Mouse (Mus musculus) fat pad, adult 2 months (tissue): ENCODE data around the gene Cldn7.
"Not testable (repeated sequence)": the region's sequence is repeated elsewhere in the genome, so short reads cannot be mapped to it uniquely, and the experiment has no call there.

ENCODE experiments used
- DNase-seq: peaks from one replicate; pipeline ENCODE4 v3.0.0-alpha.2; 2011; ENCODE audit warnings: low read depth, low spot score; ENCODE audit errors: extremely low read depth

Cldn7 gene

DNA sequence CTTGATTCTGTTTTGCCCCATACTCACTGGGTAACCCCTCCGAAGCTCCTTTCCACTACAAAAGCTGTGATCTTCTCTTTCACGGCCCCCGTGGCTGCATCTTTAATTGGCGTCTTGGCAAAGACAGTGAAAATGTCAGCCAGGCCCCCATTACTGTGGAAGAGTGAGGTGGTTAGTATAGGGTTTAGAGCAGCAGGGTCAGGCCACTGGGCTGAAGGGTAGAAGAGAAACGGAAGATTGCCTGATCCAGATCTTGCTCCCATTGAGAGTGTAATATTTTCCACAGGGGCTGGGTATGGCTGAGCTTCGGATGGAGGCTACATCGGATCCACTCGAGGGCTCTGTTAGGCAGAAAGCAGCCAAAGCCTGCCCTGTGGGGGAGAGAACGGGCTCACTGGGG is 48.4 kb downstream of the Cldn7 start:
- DNase-seq, result no peak

- no peak for DNase-seq
These were observed 48.8 kb downstream of the Cldn7 start for GRCm38 (mm10) chr11:70013408-70013807.

DNA sequence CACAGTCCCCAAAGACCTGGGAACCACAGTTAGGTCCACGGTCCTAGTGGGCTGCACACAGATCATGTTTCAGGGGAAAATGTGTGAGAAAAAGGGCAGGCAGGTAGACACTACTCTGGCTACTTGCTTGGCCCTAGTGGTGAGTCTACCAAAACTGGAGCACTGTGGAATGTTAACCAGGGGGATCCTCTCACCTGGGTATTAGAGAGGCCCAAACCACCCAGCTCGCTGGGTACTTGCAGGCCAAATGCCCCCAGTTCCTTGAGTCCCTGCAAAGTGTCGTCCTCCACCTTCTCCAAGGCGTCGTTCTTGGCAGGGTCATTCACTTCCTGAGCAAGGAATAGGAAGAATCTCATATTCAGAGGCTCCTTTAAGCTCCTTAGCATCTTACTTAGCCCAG is 49.5 kb downstream of the Cldn7 start:
- no peak for DNase-seq

- no peak for DNase-seq
These were observed 50.4 kb downstream of the Cldn7 start, which contains the start of gene Acadvl for GRCm38 (mm10) chr11:70014880-70015558. Gene Acadvl, minus strand, starts transcription at chr11:70015411.

DNA sequence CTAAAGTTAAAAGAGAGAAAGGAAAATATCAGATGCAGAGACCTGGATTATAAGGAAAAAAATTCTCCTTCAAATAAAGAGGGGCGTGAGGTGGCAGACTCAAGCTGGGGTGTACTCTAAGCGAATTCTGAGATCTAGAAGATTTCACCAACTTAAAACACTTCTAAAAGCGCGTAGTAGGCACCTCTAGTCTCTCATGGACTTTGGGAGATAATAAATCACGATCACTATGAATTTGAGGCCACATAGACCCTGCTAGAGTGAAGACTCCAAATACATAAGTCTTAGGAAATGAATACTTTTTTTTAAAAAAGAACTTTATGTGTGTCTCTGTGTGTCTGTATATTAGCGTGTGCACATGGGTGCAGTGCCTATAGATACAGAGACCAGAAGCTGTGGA is 51.1 kb downstream of the Cldn7 start:
- no peak for DNase-seq

DNA sequence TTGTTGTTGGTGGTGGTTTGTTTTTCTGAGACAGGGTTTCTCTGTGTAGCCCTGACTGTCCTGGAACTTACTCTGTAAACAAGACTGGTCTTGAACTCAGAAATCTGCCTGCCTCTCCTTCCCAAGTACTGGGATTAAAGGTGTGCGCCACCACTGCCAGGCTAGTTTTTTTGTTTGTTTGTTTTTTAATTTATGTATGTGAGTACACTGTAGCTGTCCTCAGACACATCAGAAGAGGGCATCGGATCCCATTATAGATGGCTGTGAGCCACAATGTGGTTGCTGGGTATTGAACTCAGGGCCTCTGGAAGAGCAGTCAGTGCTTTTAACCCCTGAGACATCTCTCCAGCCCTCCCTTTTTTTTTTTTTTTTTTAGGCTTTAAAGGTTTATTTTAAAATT is 51.6 kb downstream of the Cldn7 start:
- not testable (repeated sequence) for DNase-seq

DNA sequence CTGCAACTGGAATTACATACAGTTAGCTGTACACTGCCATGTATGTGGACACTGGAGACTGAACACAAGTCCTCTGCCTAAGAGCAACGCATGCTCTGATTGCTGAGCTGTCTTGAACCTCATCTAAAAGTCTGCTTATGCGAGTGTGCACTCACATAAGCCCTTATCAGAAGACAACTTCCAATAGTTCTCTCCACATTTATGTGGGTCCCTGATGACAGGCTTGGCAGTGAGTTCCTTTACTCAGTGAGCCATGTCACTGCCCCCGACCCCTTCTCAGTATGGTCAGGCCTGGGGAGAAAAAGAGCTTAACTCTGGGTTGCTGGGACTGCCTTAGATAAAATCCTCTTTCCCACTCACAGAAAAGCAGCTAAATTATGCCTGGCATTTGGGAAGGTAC is 52.1 kb downstream of the Cldn7 start, which contains the start of gene Dlg4:
Gene Dlg4, plus strand, starts transcription at position 274 of the 400 bp plus-strand sequence.
- no peak for DNase-seq

GRCm38 (mm10) chr11:70017199-70017767 is 52.7 kb downstream of the Cldn7 start:
- no peak for DNase-seq
